Mouse (Mus musculus) forelimb bud, embryonic 11.5 days (tissue): ENCODE data around the gene Rbm20.
A peak's percentile ranks its signal among the peaks of the same experiment; 100 is the strongest.

Experiments
- DNase-seq: peaks from one replicate; pipeline ENCODE4 v3.0.0-alpha.2; 2012; ENCODE audit warnings: low read depth, low spot score

The Rbm20 gene

DNA sequence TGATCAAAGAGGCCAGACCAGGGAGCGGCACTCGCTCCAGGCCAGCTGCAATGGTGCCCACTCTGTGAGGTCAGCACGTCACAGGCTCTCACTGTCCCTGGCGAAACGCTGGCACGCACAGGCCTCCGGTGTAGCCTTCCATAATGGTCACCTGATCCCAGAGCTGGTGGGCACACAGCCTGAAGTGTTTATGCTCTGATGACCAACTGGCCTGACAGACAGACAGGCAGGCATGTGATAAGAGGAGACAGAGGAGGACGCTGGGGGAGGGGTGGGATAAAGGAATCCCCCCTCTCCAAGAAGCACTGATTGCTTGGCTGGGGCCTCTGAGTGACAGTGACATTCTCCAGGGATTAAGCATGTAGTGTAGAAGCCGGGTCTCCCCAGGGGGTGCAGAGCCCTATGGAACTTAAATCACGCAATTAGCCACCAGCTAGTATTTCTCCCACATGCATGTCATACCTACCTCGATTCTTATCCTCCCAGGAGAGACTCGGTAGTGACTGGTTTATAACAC, 6.4 kb upstream of the Rbm20 start:
- DNase-seq, result no peak

DNA sequence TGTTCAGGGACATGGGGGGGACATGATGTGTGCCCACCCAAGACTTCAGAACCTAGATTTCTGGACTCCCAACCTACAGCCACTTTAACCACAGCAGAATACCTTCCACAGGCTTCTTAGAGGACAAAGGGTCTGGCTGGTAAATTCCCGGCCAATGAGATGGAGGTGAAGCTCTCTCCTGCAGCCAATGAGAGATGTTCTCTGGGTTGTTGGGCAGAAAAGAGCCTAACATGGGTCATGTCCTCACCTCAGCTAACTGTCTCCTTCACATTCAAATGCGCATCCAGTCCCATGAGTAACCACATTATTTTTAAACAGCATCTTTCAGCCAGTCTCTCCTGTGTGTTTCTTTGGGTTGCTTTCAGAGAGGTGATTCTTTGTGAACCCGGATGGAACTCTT, 5.7 kb upstream of the Rbm20 start:
- DNase-seq, result no peak

DNA sequence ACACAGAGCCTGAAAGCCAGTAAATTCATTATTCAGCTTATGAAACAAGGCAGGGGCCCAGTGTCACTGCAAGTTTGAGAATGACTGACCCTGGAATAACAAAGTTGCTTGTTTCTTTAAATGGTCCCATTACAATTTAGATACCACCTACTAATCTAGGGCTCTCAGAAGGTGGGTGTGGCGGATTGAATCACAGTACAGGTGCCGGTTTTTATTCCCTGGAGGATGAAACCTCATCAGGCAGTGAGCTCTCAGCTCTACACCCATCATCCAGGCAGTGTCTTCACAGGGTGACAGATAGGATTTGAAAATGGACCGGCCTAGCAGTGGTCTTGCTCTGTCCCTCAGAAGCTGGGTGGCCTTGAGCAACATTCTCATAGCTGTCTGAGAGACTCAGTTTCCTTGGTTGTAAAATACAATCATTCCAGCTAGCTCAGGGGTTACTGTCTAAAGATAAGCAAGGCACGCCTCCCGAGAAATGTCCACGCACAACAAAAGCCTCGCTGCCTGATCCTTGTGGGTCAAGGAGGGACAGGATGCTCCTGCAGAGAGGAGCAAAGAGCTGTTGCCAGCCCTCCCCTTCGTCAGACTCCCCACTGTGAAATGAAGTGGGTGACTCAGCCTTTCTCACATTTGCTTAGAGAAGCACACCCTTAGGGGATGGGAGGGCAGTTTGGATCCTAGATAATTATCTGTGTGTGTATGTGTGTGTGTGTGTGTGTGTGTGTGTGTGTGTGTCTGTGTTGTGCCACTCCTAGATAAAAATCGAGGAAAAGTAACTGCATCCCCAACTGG, 2.8 kb upstream of the Rbm20 start:
- DNase-seq, result no peak

DNA sequence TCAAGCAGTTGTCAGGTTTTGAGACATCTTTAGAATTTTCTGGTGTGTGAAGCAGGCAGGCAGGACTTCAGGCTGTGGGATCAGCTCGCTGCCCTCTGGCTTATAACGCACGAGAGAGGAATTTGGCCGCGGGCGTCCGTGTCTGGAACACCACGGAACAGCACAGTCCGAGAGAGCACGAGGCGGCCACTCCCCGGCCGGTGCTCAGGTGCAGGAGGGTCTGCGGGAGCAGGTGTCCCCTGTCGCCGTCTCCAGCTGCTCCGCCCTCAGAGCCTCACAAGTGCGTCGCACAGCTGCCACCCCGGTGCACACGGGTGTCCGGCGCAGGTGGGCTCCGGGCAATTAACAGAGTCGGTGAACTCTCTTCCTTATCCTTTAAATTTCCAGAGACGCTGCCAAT, 878 bp upstream of the Rbm20 start:
- no peak for DNase-seq

DNA sequence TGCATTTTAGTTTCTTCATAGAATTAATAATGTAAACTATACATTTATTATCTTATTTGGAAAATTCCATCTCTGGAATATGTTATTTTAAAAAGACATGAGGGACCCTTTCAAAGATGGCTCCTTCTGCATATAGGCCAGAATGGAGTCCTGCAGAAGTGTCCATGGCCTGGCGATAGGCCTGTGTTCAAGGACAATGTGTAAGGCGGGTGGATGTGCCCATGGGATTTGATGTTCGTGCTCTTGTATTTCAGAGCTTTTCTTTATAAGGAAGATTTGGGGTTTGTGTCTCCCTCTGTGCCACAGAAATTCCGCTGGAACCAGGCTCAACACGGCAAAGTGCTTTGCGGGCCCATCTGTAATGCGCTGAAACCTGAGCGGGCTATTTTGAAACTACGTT, 2.1 kb downstream of the Rbm20 start:
- no peak for DNase-seq

DNA sequence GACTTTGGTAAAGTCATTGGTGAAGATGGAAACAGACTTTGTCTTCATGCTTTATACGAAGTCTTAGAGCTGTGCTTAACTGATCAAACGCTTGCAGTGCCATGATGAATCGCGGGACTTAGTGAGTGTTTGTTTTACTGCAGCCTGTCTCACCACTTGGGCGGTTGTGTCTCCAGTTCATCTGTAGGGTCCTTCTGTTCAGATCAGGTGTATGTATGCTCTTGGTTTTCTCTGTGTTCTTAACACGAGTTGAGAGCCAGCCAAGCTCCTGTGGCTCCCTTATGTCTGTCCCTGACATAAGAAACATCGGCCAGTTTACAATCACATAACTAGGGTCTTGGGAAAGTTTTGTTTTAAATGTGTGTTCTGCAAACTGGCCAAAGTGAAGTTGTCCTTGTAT, 2.9 kb downstream of the Rbm20 start:
- no peak for DNase-seq

DNA sequence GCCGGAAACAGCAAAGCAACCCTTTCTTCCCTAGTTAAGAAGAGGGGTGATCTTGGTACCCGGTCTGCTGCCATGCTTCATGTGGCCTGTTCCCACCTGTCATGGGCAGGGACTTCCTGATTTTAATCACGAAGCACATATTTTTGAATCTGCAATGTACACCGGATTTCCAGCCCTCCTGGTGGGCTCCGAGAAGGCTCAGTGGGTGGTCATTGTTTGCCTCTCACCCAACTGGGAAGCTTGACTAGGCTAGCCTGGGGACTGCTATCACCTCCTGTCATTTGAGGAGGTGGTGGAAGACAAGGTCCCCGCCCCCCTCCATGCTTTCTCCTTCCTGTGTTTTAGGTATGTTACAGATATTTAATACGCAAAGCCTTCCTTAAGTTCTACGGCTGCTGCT, 5.3 kb downstream of the Rbm20 start:
- no peak for DNase-seq

DNA sequence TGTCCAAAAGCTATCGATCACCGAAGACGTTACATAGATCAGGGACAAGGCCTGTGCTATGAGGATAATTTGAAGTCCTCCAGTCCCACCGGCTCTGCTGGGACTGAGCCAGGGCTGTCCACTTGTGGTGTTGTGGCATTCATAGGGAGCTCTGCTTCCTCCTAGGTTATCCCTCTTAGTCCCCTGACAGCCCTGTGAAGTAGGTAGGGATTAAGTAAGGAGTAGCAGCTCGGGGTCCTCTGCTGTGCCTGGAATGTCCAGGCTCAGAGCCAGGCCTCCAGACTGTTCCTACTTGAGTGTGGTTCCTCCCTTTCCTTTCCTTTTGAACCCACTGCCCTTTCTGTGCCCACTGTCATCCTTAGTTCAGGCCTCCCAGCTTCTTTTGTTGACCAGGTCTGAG, 10.5 kb downstream of the Rbm20 start:
- DNase-seq, result no peak

DNA sequence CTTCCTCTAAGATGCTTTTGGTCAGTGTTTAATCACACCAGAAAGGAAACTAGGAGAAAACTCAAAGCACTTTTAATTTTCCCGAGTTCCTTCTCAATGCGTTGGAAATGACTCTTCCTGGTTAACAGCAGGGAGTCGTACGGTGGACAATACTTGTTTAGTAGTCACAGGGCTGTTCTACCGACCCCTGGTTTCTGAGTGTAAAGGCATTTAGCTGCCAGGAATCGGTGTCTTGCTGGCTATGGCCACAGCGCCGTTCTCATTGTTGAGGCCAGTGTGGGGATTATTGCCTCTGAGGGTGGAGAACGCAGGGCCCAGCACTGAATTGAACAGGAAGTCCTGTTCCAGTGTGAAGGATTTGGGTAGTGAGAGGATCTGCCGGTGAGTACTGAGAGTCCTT, 13.7 kb downstream of the Rbm20 start:
- no peak for DNase-seq

DNA sequence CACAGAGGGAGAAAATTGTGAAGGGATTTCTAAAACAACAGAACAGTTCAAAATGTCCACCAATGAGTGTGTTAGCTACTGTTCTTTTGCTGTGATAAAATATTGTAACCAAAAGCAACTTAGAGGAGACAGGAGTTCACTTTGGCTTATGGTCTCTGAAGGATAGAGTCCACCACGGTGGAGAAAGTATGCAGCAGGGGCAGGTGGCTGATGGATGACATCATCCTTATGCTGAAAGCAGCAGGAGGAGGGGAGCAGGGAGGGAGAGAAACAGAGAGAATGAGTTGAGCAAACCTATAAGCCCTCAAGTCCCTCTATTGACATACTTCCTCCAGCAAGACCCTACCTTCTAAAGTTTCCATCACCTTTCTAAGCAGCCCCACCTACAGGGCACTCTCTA, 16.9 kb downstream of the Rbm20 start:
- no peak for DNase-seq

DNA sequence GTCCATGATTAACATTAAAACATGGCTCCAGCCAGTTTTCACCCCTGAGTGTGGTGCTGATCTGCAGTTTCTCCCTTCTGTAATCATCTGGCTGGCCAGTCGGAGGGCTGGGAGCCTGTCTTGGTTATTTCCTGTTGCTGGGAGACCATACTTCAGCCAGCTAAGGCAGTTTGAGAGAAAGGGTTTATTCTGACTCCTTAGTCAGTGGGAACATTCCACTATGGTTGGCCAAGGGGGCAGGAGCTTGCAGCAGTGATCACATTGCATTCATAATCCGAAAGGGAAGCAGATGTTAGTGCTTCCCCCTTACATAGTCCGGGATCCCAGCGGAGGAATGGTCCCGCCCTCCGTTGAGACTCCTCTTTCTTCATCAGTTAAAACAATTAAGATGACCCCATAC, 19.0 kb downstream of the Rbm20 start:
- no peak for DNase-seq

DNA sequence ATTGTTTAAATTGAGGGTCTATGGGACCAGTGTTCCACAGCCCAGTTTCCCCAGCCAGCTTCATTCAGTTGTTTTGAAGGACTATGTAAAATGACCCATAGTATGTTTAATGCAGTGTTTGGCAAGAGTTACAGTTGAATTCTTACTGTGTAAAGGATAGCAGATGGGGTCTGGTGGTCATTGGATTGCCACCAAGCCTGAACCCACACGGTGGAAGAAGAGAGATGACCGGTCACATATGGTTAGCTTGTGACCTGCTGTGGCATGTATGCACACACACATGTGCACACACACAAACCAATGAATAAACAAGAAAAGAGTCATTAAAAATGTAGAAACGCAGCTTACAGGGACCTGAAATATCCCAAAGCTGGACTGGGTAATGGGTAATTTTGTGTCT, 19.5 kb downstream of the Rbm20 start:
- no peak for DNase-seq

DNA sequence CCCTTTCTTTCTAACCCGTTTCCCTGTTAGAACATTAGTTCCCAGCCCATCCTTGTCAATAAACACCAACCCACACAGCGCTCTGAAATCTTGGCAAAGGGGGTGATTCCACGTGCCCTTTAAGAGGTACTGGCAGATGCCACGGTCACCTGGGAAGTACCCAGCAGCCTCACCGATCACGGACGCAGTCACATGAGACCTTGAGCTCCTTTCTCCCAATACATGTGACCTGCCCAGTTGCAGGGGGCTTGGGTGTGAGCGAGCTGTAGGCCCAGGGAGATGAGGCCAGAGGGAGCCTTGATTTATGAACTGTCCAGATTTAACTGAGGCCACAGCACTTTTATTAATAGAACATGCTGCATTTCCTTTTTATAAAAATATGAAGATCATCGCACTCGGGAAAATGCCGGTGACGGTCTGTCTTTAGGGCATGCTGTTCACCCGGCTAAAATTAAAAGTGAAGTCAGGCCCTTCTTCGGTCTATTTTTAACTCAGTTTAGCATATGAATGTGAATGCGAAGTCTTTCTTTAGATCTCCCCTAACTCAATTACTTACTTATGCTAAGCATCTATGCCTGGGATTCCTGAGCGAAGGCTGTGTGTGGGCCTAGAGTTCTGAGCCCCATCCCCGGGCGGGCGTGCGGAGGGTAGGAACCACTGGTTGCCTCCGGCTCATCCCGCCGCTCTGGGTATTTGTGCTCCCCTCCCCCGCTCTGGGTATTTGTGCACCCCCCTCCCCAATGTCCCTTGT, 20.4 kb downstream of the Rbm20 start:
- no peak for DNase-seq

DNA sequence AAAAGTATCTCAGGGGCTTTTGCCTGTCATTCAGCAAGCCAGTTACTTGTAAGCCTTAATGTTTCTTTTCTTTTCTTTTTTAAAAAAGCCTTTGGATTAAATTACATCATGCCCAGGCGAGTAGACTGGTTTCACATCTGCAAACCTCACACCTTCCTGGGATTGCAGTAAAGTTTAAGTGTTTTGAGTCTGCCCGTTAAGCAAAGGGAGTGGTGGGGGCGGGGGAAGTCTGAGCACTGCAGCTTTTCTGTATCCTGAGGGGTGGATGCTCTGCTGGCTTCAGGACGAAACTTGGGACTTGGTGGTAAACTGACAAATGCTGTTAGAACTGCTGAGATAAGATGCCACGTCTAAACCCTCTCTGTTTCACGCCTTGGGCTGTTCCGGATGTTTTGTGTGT, 22.6 kb downstream of the Rbm20 start:
- peak; percentile 61 for DNase-seq

DNA sequence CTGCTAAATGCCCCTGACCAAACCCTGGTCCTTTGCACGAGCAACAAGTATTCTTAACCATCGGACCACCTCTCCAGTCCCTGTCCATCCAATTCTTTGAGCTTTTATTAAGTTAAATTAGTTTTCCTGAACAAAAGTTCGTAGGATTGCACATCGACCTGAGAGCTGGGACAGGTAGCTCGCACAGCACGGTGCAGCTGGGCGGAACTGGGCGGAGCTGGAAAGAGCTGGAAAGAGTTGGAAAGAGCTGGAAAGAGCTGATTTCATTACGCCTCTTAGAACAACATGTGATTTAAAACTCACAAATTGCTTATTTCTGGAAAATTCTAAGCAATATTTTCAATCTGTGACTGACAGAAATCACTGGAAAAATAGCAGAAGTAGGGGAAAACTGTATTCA, 24.3 kb downstream of the Rbm20 start:
- no peak for DNase-seq

DNA sequence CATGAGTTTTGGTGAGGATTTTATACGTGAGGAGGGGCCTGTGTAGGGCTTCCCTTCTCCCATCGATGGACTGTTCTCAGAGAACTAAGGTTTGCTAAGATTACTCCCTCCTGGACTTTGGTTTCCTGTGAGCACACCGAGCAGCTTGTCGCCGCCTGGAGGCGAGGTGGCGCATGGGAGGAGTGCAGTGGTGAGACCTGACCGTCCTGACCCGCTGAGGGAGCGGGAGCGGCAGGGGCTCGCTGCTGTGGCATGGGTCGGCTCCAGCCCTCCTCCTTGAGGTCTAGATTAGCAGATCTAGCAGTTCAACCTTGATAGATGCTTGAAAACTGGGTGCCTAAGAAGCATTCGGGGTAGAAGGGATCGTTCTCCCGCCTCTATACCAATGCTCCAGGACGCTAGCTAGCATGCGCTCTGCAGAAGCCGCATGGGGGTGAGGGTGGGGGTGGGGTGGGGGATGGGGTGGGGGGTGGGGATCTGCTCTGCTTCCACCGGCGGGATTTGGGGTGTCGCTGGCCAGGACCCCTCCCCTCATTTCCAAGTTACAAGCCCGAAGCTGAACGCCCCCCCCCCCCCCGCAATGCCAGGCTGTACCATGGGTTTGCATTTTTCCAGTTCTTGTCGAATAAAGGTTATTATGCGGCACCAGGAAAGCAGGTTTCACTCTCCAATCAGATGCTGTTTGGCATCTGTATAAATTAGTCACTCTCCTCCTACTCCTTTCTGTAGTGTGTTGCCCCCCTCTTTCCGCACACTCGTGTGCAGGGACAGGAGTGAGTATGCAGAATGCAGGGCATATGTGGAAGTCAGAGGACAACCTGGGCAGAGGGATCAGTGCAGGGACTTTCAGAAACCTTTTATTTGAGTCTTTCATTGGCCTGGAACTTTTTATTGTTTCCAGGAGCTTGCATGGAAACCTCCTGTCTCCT, 28.1 kb downstream of the Rbm20 start:
- DNase-seq, result peak; percentile 69

DNA sequence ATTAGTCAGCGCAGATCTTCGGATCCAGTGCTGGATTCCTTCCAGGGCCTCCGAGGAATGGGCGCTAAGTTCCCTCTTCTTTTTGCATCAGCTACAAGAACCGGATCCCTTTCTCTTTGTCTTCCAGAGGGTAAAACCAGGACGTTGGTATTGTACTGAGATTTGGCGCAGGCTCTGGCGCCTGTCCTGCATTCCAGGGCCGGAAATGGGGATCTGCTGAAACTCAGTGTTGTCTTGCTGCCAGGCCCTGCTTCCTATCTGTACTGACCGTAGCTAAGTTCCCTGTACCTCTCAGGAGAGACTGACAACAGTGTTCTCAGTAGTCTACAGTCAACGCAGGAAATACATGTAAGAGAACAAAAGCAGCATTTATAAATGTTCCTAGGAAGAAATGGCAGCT, 31.3 kb downstream of the Rbm20 start:
- no peak for DNase-seq

DNA sequence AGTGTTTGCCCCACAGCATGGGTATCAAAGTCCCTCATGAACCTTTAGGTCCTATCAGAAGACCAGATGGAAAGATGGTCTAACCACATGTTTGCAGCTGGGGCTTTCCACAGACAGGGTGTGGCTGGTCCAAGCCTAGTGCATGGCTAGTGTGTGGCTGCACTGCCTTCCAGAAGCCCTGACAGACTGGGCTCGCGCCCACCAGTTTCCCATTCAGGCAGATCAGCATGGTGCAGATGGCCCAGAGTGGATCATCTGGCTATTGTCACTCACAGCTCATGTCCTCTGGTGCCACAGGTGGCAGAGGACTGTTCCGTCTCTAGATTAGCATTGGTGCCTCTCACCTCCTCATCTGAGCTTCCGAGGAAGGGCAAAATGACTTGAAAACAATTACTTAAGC, 33.8 kb downstream of the Rbm20 start:
- no peak for DNase-seq

DNA sequence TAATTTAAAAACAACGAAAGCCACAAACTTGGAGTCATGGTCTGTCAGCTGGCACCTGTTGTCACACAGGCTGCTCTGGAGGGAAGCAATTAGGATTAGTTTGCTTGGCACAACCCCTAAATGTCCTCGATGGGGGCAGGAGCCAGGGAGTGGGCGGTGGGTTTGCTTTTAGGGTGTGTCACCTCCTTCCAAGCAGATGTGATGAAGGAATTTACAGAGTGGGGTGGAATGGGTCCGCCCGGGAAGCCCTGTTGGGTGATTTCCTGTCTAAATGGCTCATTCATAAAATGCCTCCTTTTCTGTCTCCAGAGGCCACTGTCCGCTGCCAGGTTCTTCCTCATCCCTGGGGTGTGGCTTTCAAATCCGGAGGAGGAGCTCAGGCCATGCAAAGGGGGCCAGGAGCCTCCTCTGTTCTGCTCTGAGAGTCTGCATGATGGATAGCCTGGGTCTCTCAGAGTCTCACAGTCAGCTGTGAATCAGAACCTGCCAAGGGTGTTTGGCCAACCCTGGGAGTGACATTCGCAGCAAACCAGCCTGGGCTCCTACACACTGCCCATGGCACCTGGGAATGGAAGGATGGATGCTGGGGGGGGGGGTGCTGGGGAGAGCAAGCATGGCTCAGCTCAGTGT, 34.3 kb downstream of the Rbm20 start:
- no peak for DNase-seq

DNA sequence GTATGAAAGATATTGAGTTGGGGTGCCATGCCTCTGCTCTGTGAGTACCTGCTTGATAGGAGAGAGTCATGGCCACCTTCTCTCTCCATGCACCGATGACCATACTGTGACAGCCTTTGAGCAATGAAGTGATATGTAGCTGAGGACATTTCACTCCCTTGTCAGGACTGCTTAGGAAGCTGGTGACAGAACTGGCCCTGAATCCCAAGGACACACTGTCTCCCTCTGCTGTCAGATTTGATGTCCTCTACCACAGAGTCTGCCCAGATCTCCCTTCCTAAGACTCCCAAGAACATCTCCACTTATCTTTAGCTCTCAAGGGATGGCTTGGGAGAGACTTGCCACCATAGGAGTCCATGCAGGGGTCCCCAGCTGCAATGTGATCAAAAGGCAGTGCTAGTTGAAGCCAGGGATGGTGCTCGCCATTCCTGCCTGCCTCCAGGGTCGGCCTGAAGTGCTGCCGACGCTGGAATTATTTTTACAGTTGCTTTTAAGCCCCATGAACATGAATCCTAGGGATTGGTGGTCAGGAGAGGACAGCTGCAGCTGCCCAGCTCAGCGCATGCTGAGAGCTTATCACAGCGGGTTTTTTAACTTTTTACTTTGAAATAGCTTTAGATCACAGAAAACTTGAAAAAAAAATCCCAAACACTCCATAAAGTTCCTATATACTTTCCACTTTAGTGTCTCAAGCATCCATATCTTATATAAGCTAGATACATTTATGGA, 35.4 kb downstream of the Rbm20 start:
- DNase-seq, result no peak

DNA sequence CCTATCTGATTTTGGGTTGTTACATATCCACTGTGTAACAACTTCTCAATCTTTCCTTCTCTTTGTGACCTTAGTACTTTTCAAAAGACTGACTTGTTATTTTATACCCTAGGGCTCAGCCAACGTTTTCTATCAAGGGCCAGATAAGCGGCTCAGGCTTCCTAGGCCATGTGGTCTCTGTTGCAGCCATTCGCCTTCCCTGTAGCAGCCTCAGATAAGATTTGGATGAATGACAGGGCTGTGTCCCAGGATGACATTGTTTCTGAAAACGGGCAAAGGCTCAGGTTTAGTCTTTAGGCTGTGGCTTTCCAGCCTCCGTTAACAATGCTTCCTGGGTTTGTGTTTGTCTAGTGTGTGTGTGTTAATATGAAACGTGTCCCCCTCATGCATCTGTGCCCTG, 36.3 kb downstream of the Rbm20 start:
- no peak for DNase-seq
